Mouse (Mus musculus): ENCODE data around the gene Rab20. TPM values are rescaled to one million over a fixed set of nuclear protein-coding genes. Genes with fewer than 3 reads are reported as not detected.

Rab20 gene
- polyA plus RNA-seq, 1 experiment from 2014 or later: 0.77 TPM

GRCm38 (mm10) chr8:11463541-11463888 lies 15.0 kb downstream of the Rab20 start:
- no peak for ATAC-seq
- Histone ChIP-seq H3K27ac (ENCODE audit: low read length) (no peak overlapping the region), H3K4me3 (ENCODE audit: low read depth, low read length) (no peak overlapping the region), H3K36me3 (ENCODE audit: control insufficient read depth, insufficient read depth, low read length) (no peaks in the 10 kb centered on the region), H3K9ac (ENCODE audit: low read depth, low read length) (no peak overlapping the region), H3K27me3 (ENCODE audit: control insufficient read depth, insufficient read depth, low read depth, low read length) (no peaks in the 10 kb centered on the region; the same call in 1 of the 2 replicates), H3K4me1 (ENCODE audit: control insufficient read depth, insufficient read depth, low read length) (no peaks in the 10 kb centered on the region), H3K4me2 (ENCODE audit: low read length) (no peak overlapping the region), H3K9me3 (replicated peaks; ENCODE audit: control insufficient read depth, low read length, poor library complexity, severe bottlenecking) (no peaks in the 10 kb centered on the region)
- WGBS: 98% methylated on average over 2 of the region's 2 CpGs

- H3K36me3 ChIP-seq (ENCODE audit: control insufficient read depth, insufficient read depth, low read length): no peaks in the 10 kb centered on the region
- no peak overlapping the region for H3K4me3 ChIP-seq (ENCODE audit: low read depth, low read length)
- H3K4me2 ChIP-seq (ENCODE audit: low read length): no peak overlapping the region
- H3K9me3 ChIP-seq (replicated peaks; ENCODE audit: control insufficient read depth, low read length, poor library complexity, severe bottlenecking): no peaks in the 10 kb centered on the region
- whole genome bisulfite sequencing: 91% methylated on average over 4 of the region's 4 CpGs
- no peak for ATAC-seq
- H3K4me1 ChIP-seq (ENCODE audit: control insufficient read depth, insufficient read depth, low read length): no peaks in the 10 kb centered on the region
- no peak overlapping the region for H3K9ac ChIP-seq (ENCODE audit: low read depth, low read length)
- H3K27me3 ChIP-seq (ENCODE audit: control insufficient read depth, insufficient read depth, low read depth, low read length): no peaks in the 10 kb centered on the region; the same call in 1 of the 2 replicates
- H3K27ac ChIP-seq (ENCODE audit: low read length): no peak overlapping the region
These were observed 15.9 kb downstream of the Rab20 start for GRCm38 (mm10) chr8:11462641-11463040.

GRCm38 (mm10) chr8:11461847-11462246 lies 16.7 kb downstream of the Rab20 start:
- no peak for ATAC-seq
- H3K9me3 ChIP-seq (replicated peaks; ENCODE audit: control insufficient read depth, low read length, poor library complexity, severe bottlenecking): no peaks in the 10 kb centered on the region

GRCm38 (mm10) chr8:11460934-11461333 lies 17.6 kb downstream of the Rab20 start:
- ATAC-seq: no peak
- H3K4me1 ChIP-seq (ENCODE audit: control insufficient read depth, insufficient read depth, low read length): no peaks in the 10 kb centered on the region
- H3K4me2 ChIP-seq (ENCODE audit: low read length): no peak overlapping the region
- WGBS: 43% methylated on average over 2 of the region's 2 CpGs
- H3K27ac ChIP-seq (ENCODE audit: low read length): no peak overlapping the region
- no peak overlapping the region for H3K9ac ChIP-seq (ENCODE audit: low read depth, low read length)
- H3K4me3 ChIP-seq (ENCODE audit: low read depth, low read length): no peak overlapping the region
- H3K9me3 ChIP-seq (replicated peaks; ENCODE audit: control insufficient read depth, low read length, poor library complexity, severe bottlenecking): no peaks in the 10 kb centered on the region
- no peaks in the 10 kb centered on the region for H3K36me3 ChIP-seq (ENCODE audit: control insufficient read depth, insufficient read depth, low read length)
- no peaks in the 10 kb centered on the region; the same call in 1 of the 2 replicates for H3K27me3 ChIP-seq (ENCODE audit: control insufficient read depth, insufficient read depth, low read depth, low read length)

More at GRCm38 (mm10) chr8:11461847-11462246, 16.7 kb downstream of the Rab20 start:
- H3K4me3 ChIP-seq (ENCODE audit: low read depth, low read length): no peak overlapping the region
- 72% methylated on average over 2 of the region's 2 CpGs for WGBS
- no peaks in the 10 kb centered on the region for H3K36me3 ChIP-seq (ENCODE audit: control insufficient read depth, insufficient read depth, low read length)
- H3K4me2 ChIP-seq (ENCODE audit: low read length): no peak overlapping the region
- no peak overlapping the region for H3K27ac ChIP-seq (ENCODE audit: low read length)
- no peak overlapping the region for H3K9ac ChIP-seq (ENCODE audit: low read depth, low read length)
- no peaks in the 10 kb centered on the region; the same call in 1 of the 2 replicates for H3K27me3 ChIP-seq (ENCODE audit: control insufficient read depth, insufficient read depth, low read depth, low read length)
- H3K4me1 ChIP-seq (ENCODE audit: control insufficient read depth, insufficient read depth, low read length): no peaks in the 10 kb centered on the region

- H3K27ac ChIP-seq (ENCODE audit: low read length): no peak overlapping the region
- no peak overlapping the region for H3K9ac ChIP-seq (ENCODE audit: low read depth, low read length)
- H3K4me1 ChIP-seq (ENCODE audit: control insufficient read depth, insufficient read depth, low read length): no peaks in the 10 kb centered on the region
- no peak overlapping the region for H3K4me3 ChIP-seq (ENCODE audit: low read depth, low read length)
- no peaks in the 10 kb centered on the region for H3K9me3 ChIP-seq (replicated peaks; ENCODE audit: control insufficient read depth, low read length, poor library complexity, severe bottlenecking)
- H3K4me2 ChIP-seq (ENCODE audit: low read length): no peak overlapping the region
- H3K36me3 ChIP-seq (ENCODE audit: control insufficient read depth, insufficient read depth, low read length): no peaks in the 10 kb centered on the region
- H3K27me3 ChIP-seq (ENCODE audit: control insufficient read depth, insufficient read depth, low read depth, low read length): no peaks in the 10 kb centered on the region
- 58% methylated on average over 5 of the region's 5 CpGs for WGBS
- no peak for ATAC-seq
These were observed 19.5 kb downstream of the Rab20 start for GRCm38 (mm10) chr8:11459016-11459415.

- H3K27ac ChIP-seq (ENCODE audit: low read length): no peak overlapping the region
- no peak overlapping the region for H3K4me2 ChIP-seq (ENCODE audit: low read length)
- H3K36me3 ChIP-seq (ENCODE audit: control insufficient read depth, insufficient read depth, low read length): no peaks in the 10 kb centered on the region
- H3K9me3 ChIP-seq (replicated peaks; ENCODE audit: control insufficient read depth, low read length, poor library complexity, severe bottlenecking): no peaks in the 10 kb centered on the region
- no peak overlapping the region for H3K4me3 ChIP-seq (ENCODE audit: low read depth, low read length)
- H3K4me1 ChIP-seq (ENCODE audit: control insufficient read depth, insufficient read depth, low read length): no peaks in the 10 kb centered on the region
- no peak for ATAC-seq
- 61% methylated on average over 11 of the region's 12 CpGs for WGBS
- H3K27me3 ChIP-seq (ENCODE audit: control insufficient read depth, insufficient read depth, low read depth, low read length): no peaks in the 10 kb centered on the region
- H3K9ac ChIP-seq (ENCODE audit: low read depth, low read length): no peak overlapping the region
These were observed 20.3 kb downstream of the Rab20 start for GRCm38 (mm10) chr8:11457981-11458836.

GRCm38 (mm10) chr8:11457278-11457677 lies 21.2 kb downstream of the Rab20 start:
- no peak overlapping the region for H3K9ac ChIP-seq (ENCODE audit: low read depth, low read length)
- H3K36me3 ChIP-seq (ENCODE audit: control insufficient read depth, insufficient read depth, low read length): no peaks in the 10 kb centered on the region
- H3K27me3 ChIP-seq (ENCODE audit: control insufficient read depth, insufficient read depth, low read depth, low read length): no peaks in the 10 kb centered on the region
- H3K9me3 ChIP-seq (replicated peaks; ENCODE audit: control insufficient read depth, low read length, poor library complexity, severe bottlenecking): no peaks in the 10 kb centered on the region
- no peak overlapping the region for H3K27ac ChIP-seq (ENCODE audit: low read length)
- WGBS: 72% methylated on average over 3 of the region's 3 CpGs
- H3K4me2 ChIP-seq (ENCODE audit: low read length): no peak overlapping the region
- no peak for ATAC-seq
- no peak overlapping the region for H3K4me3 ChIP-seq (ENCODE audit: low read depth, low read length)
- H3K4me1 ChIP-seq (ENCODE audit: control insufficient read depth, insufficient read depth, low read length): peaks cover 5% of the 10 kb centered on the region; the same call in 1 of the 2 replicates

GRCm38 (mm10) chr8:11454228-11454627 lies 24.3 kb downstream of the Rab20 start:
- no peaks in the 10 kb centered on the region for H3K36me3 ChIP-seq (ENCODE audit: control insufficient read depth, insufficient read depth, low read length)
- no peak for ATAC-seq
- 29% methylated on average over 12 of the region's 12 CpGs for WGBS

GRCm38 (mm10) chr8:11452974-11453373 lies 25.5 kb downstream of the Rab20 start:
- Histone ChIP-seq H3K4me2 (ENCODE audit: low read length) (no peak overlapping the region), H3K27ac (ENCODE audit: low read length) (no peak overlapping the region), H3K4me3 (ENCODE audit: low read depth, low read length) (no peak overlapping the region), H3K9ac (ENCODE audit: low read depth, low read length) (no peak overlapping the region), H3K4me1 (ENCODE audit: control insufficient read depth, insufficient read depth, low read length) (peaks cover 5% of the 10 kb centered on the region; the same call in 1 of the 2 replicates), H3K36me3 (ENCODE audit: control insufficient read depth, insufficient read depth, low read length) (no peaks in the 10 kb centered on the region), H3K27me3 (ENCODE audit: control insufficient read depth, insufficient read depth, low read depth, low read length) (no peaks in the 10 kb centered on the region), H3K9me3 (replicated peaks; ENCODE audit: control insufficient read depth, low read length, poor library complexity, severe bottlenecking) (no peaks in the 10 kb centered on the region)
- WGBS: 16% methylated on average over 4 of the region's 4 CpGs
- ATAC-seq: no peak

More at GRCm38 (mm10) chr8:11454228-11454627, 24.3 kb downstream of the Rab20 start:
- peaks cover 5% of the 10 kb centered on the region; the same call in 1 of the 2 replicates for H3K4me1 ChIP-seq (ENCODE audit: control insufficient read depth, insufficient read depth, low read length)
- H3K9me3 ChIP-seq (replicated peaks; ENCODE audit: control insufficient read depth, low read length, poor library complexity, severe bottlenecking): no peaks in the 10 kb centered on the region
- H3K9ac ChIP-seq (ENCODE audit: low read depth, low read length): no peak overlapping the region
- H3K4me2 ChIP-seq (ENCODE audit: low read length): no peak overlapping the region
- no peak overlapping the region for H3K27ac ChIP-seq (ENCODE audit: low read length)
- no peak overlapping the region for H3K4me3 ChIP-seq (ENCODE audit: low read depth, low read length)
- no peaks in the 10 kb centered on the region for H3K27me3 ChIP-seq (ENCODE audit: control insufficient read depth, insufficient read depth, low read depth, low read length)
